Mouse (Mus musculus) cerebellum, postnatal 14 days (tissue): Measurements from ENCODE around the gene Ptprn2.
A peak's percentile ranks its signal among the peaks of the same experiment; 100 is the strongest.

ENCODE experiments used
- DNase-seq, 2 experiments: peaks; one replicate each; pipeline ENCODE4 v3.0.0; 2021; ENCODE audit warnings: mixed read lengths in 2 of 2

Gene Ptprn2

GRCm38 (mm10) chr12:117016753-117017595, 531.5 kb downstream of the Ptprn2 start:
- DNase-seq: no peak

- DNase-seq: no peak
These were observed 532.4 kb downstream of the Ptprn2 start for GRCm38 (mm10) chr12:117017912-117018311.

- peak; percentile 57 to 67 for DNase-seq
These were observed 537.7 kb downstream of the Ptprn2 start for GRCm38 (mm10) chr12:117023235-117023634.

- peak; percentile 88 to 92 for DNase-seq
These were observed 539.4 kb downstream of the Ptprn2 start for GRCm38 (mm10) chr12:117024916-117025315.

GRCm38 (mm10) chr12:117025676-117026075, 540.2 kb downstream of the Ptprn2 start:
- no peak for DNase-seq

GRCm38 (mm10) chr12:117027351-117027750, 541.8 kb downstream of the Ptprn2 start:
- no peak for DNase-seq

- DNase-seq: no peak
These were observed 542.9 kb downstream of the Ptprn2 start for GRCm38 (mm10) chr12:117028333-117028961.

- no peak for DNase-seq
These were observed 547.7 kb downstream of the Ptprn2 start for GRCm38 (mm10) chr12:117033172-117033571.

- DNase-seq: no peak
These were observed 549.0 kb downstream of the Ptprn2 start for GRCm38 (mm10) chr12:117034506-117034905.

- DNase-seq: peak; percentile 72 to 73
These were observed 549.7 kb downstream of the Ptprn2 start for GRCm38 (mm10) chr12:117035243-117035642.

- no peak for DNase-seq
These were observed 553.9 kb downstream of the Ptprn2 start for GRCm38 (mm10) chr12:117039411-117039810.

GRCm38 (mm10) chr12:117041409-117041808, 555.9 kb downstream of the Ptprn2 start:
- DNase-seq: no peak

- DNase-seq: no peak
These were observed 557.2 kb downstream of the Ptprn2 start for GRCm38 (mm10) chr12:117042706-117043105.

GRCm38 (mm10) chr12:117047384-117048251, 562.1 kb downstream of the Ptprn2 start:
- no peak for DNase-seq

GRCm38 (mm10) chr12:117049829-117050228, 564.3 kb downstream of the Ptprn2 start:
- peak; percentile 47 to 64 for DNase-seq

- no peak for DNase-seq
These were observed 567.8 kb downstream of the Ptprn2 start for GRCm38 (mm10) chr12:117053223-117053850.

- peak in 1 of 2 experiments; percentile 26 for DNase-seq
These were observed 568.6 kb downstream of the Ptprn2 start for GRCm38 (mm10) chr12:117053851-117054769.

- no peak for DNase-seq
These were observed 569.5 kb downstream of the Ptprn2 start for GRCm38 (mm10) chr12:117054925-117055570.

GRCm38 (mm10) chr12:117058184-117058958, 572.9 kb downstream of the Ptprn2 start:
- DNase-seq: no peak

GRCm38 (mm10) chr12:117058975-117059374, 573.5 kb downstream of the Ptprn2 start:
- no peak for DNase-seq
